Mouse (Mus musculus) lung, embryonic 14.5 days (tissue): ENCODE results near the gene 0610010K14Rik. TPM values are rescaled to one million over a fixed set of nuclear protein-coding genes. Genes with fewer than 3 reads are reported as not detected.

Experiments used
- ATAC-seq: fragments of 200-750 bp; cut with Nextera tagmentation; 2 replicates; pipeline ENCODE4 v1.8.0; 2017; ENCODE audit warnings: mild to moderate bottlenecking, moderate TSS enrichment, moderate library complexity; ENCODE audit not compliant: insufficient read depth
- DNase-seq: peaks from one replicate; pipeline ENCODE4 v3.0.0-alpha.2; 2015
- H3K27ac ChIP-seq: fragments of 300-500 bp; sonication (generic); 2 replicates; pipeline ENCODE4 v1.5.1; 2014; ENCODE audit warnings: low read depth, mild to moderate bottlenecking, moderate library complexity
- H3K27me3 ChIP-seq: fragments of 300-500 bp; sonication (generic); 2 replicates; pipeline ENCODE4 v1.6.1; 2014; ENCODE audit warnings: low read length, control low read depth; ENCODE audit not compliant: insufficient read depth
- H3K36me3 ChIP-seq: fragments of 300-500 bp; sonication (generic); 2 replicates; pipeline ENCODE4 v1.6.1; 2014; ENCODE audit warnings: control low read depth; ENCODE audit not compliant: insufficient read depth
- H3K4me1 ChIP-seq: fragments of 300-500 bp; sonication (generic); 2 replicates; pipeline ENCODE4 v1.6.1; 2014; ENCODE audit warnings: antibody characterized with exemption, control low read depth; ENCODE audit not compliant: insufficient read depth
- H3K4me2 ChIP-seq: fragments of 300-500 bp; sonication (generic); 2 replicates; pipeline ENCODE4 v1.6.1; 2014; ENCODE audit warnings: mild to moderate bottlenecking
- H3K4me3 ChIP-seq: fragments of 300-500 bp; sonication (generic); 2 replicates; pipeline ENCODE4 v1.5.1; 2014; ENCODE audit warnings: low read depth, low read length
- H3K9ac ChIP-seq: fragments of 300-500 bp; sonication (generic); 2 replicates; pipeline ENCODE4 v1.6.1; 2014
- H3K9me3 ChIP-seq: fragments of 300-500 bp; sonication (generic); 2 replicates; pipeline ENCODE4 v1.6.1; 2016; ENCODE audit warnings: low read depth, low read length, control low read depth
- CTCF ChIP-seq: IDR thresholded peaks from 2 replicates; pipeline ENCODE4 v1.5.1; 2016; ENCODE audit warnings: antibody characterized with exemption, low read depth
- WGBS: fragments of 180-500 bp; shearing (Covaris S2); extraction: QIAGEN DNeasy Blood & Tissue Kit; methylation state at CpG from one replicate; pipeline ENCODE4 v1.1.7; 2014; 5-methylcytosine and 5-hydroxymethylcytosine counted together
- polyA plus RNA-seq: library from polyadenylated mRNA; unstranded; fragments of >200 nt; fragmentation: Nextera tagmentation; extraction: Ambion mirVana; gene quantifications from 2 replicates; pipeline ENCODE4 v1.2.1, GENCODE M21; 2014

Gene 0610010K14Rik
- polyA plus RNA-seq, 1 experiment from 2014 or later: 180 TPM

DNA sequence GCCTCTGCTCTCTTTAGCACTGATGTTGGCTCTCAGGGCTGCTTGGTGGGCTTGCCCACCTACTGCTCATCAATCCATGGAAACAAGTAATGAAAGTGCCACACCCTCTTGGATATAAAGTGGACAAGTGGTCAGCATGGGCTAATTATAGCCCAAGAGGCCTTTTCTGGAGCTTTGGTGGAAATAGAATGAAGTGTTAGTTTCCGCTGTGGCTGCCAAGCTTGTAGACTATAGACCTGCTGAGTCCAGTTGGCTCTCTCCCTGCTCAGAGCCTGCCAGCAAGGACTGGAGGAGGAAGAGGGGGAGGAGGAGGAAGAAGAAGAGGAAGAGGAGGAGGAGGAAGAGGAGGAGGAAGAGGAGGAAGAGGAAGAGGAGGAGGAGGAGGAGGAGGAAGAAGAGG, 28.7 kb upstream of the 0610010K14Rik start:
- ATAC-seq: no peak
- no peak overlapping the region for H3K27ac ChIP-seq
- no peak overlapping the region for H3K4me3 ChIP-seq
- DNase-seq: peak; percentile 16
- no peaks in the 10 kb centered on the region for H3K36me3 ChIP-seq
- 70% methylated on average over 1 of the region's 1 CpGs for WGBS
- no peak overlapping the region for H3K4me2 ChIP-seq
- no peak overlapping the region for H3K9ac ChIP-seq
- no peaks in the 10 kb centered on the region for H3K9me3 ChIP-seq
- no peaks in the 10 kb centered on the region for H3K27me3 ChIP-seq
- no peaks in the 10 kb centered on the region for H3K4me1 ChIP-seq
- no peak for TF ChIP-seq CTCF

GRCm38 (mm10) chr11:70265819-70266218, 28.1 kb upstream of the 0610010K14Rik start:
- ATAC-seq: no peak
- no peak overlapping the region for H3K4me2 ChIP-seq
- H3K9me3 ChIP-seq: no peaks in the 10 kb centered on the region
- no peaks in the 10 kb centered on the region for H3K36me3 ChIP-seq
- DNase-seq: no peak
- H3K4me1 ChIP-seq: no peaks in the 10 kb centered on the region
- TF ChIP-seq CTCF: no peak
- WGBS: 57% methylated on average over 4 of the region's 4 CpGs
- H3K9ac ChIP-seq: no peak overlapping the region
- no peak overlapping the region for H3K4me3 ChIP-seq
- no peak overlapping the region for H3K27ac ChIP-seq
- H3K27me3 ChIP-seq: no peaks in the 10 kb centered on the region

GRCm38 (mm10) chr11:70265252-70265651, 27.5 kb upstream of the 0610010K14Rik start:
- Histone ChIP-seq H3K4me1 (no peaks in the 10 kb centered on the region), H3K27me3 (no peaks in the 10 kb centered on the region), H3K9ac (no peak overlapping the region), H3K27ac (no peak overlapping the region), H3K9me3 (no peaks in the 10 kb centered on the region), H3K36me3 (no peaks in the 10 kb centered on the region), H3K4me3 (no peak overlapping the region), H3K4me2 (no peak overlapping the region)
- DNase-seq (no peak), ATAC-seq (no peak)
- 40% methylated on average over 3 of the region's 3 CpGs for WGBS
- no peak for TF ChIP-seq CTCF

DNA sequence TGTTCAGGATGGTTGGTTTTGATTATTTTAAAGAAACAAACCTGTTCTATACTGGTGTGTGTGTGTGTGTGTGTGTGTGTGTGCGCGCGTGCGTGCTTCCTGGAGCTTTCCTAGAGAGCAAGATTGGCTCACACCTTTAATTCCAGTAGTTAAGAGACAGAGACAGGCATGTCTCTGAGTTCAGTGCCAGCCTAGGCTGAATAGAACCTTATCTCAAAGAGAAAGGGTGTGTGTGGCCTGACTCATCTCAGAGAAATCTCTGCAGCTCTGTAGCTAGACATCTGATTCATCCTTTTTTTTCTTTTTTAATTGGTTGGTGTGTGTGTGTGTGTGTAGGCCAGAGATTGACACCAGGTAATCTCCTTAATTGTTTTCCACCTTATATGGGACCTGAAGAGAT, 21.3 kb upstream of the 0610010K14Rik start:
- no peaks in the 10 kb centered on the region for H3K4me1 ChIP-seq
- no peak overlapping the region for H3K9ac ChIP-seq
- H3K27me3 ChIP-seq: peaks cover 16% of the 10 kb centered on the region
- no peak for TF ChIP-seq CTCF
- 83% methylated on average over 4 of the region's 4 CpGs for WGBS
- H3K27ac ChIP-seq: no peak overlapping the region
- no peaks in the 10 kb centered on the region for H3K36me3 ChIP-seq
- H3K4me2 ChIP-seq: no peak overlapping the region
- H3K4me3 ChIP-seq: no peak overlapping the region
- no peaks in the 10 kb centered on the region for H3K9me3 ChIP-seq
- ATAC-seq (no peak), DNase-seq (no peak)

- DNase-seq: peak; percentile 56
- Histone ChIP-seq H3K9ac (peak within 1 kb of the TSS; percentile 36), H3K4me3 (peak within 1 kb of the TSS; percentile 30), H3K27me3 (peaks cover 37% of the 10 kb centered on the region), H3K4me1 (no peaks in the 10 kb centered on the region), H3K4me2 (peak within 1 kb of the TSS; percentile 60), H3K27ac (no peak within 1 kb of the TSS), H3K9me3 (no peaks in the 10 kb centered on the region), H3K36me3 (no peaks in the 10 kb centered on the region)
- peak; percentile 58; the same call in 1 of the 2 replicates for ATAC-seq
- TF ChIP-seq CTCF: peak; percentile 46
- 2% methylated on average over 25 of the region's 25 CpGs for WGBS
These were observed 17.3 kb upstream of the 0610010K14Rik start, which contains the start of gene Alox12 for GRCm38 (mm10) chr11:70254931-70255531. TSS of gene Alox12 (minus strand) at chr11:70255353.

DNA sequence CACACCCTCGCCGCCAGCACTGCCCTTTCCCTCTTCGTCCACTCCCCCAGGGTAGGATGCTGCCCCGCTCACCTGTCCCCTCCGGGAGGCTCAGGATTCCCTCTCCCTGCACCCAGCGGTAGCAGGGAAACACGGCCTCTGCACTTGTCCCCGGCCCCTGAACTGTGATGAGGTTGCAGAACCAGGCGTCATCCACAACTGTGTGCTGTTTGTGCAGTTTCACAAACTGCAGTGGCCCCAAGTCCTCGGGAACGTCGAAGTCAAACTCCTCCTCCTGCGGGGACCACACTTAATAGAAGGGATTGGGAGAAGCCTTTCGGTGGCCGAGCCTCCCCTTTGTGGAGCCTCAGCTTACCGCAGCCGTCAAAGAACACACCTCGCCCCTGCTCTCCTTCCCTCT, 16.6 kb upstream of the 0610010K14Rik start:
- peak overlapping the region; percentile 30 for H3K4me3 ChIP-seq
- H3K27me3 ChIP-seq: peaks cover 37% of the 10 kb centered on the region
- no peak for DNase-seq
- no peaks in the 10 kb centered on the region for H3K9me3 ChIP-seq
- peak overlapping the region; percentile 60 for H3K4me2 ChIP-seq
- ATAC-seq: no peak
- no peaks in the 10 kb centered on the region for H3K36me3 ChIP-seq
- 4% methylated on average over 18 of the region's 18 CpGs for WGBS
- peak overlapping the region; percentile 36; the same call in 1 of the 2 replicates for H3K9ac ChIP-seq
- TF ChIP-seq CTCF: no peak
- no peak overlapping the region for H3K27ac ChIP-seq
- H3K4me1 ChIP-seq: no peaks in the 10 kb centered on the region

DNA sequence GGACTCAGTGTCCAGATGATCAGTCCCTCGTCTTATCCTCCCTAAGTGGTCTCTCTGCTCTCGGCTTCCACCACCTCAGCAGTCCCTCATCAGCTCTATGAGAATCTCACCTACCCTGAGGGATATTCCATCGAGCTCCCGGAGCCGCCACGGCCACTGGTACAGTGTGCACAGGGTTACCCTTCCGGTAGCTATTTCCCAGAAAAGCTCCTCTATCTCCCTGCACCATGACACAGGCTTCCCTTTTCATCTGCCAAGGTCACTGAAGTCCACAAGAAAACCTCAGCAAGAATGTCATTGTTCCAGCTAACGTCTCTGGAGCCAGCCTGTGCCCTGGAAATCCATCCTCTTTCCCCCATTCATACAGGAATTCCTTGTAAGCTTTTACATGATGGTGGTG, 14.1 kb upstream of the 0610010K14Rik start:
- 76% methylated on average over 8 of the region's 8 CpGs for WGBS
- Histone ChIP-seq H3K9me3 (no peaks in the 10 kb centered on the region), H3K4me3 (no peak overlapping the region), H3K27ac (no peak overlapping the region), H3K4me1 (no peaks in the 10 kb centered on the region), H3K36me3 (no peaks in the 10 kb centered on the region), H3K27me3 (peaks cover 37% of the 10 kb centered on the region), H3K4me2 (no peak overlapping the region), H3K9ac (no peak overlapping the region)
- no peak for DNase-seq
- ATAC-seq: no peak
- no peak for TF ChIP-seq CTCF
